Mouse (Mus musculus): ENCODE data around the gene Adarb1. TPM values are rescaled to one million over a fixed set of nuclear protein-coding genes. Genes with fewer than 3 reads are reported as not detected.
A peak's percentile ranks its signal among the peaks of the same experiment; 100 is the strongest.

The Adarb1 gene
- polyA plus RNA-seq, 1 experiment from 2014 or later, result 49.1 TPM

GRCm38 (mm10) chr10:77406486-77406885 lies 11.6 kb downstream of the Adarb1 start:
- no peak overlapping the region for H3K27ac ChIP-seq (ENCODE audit: low read depth)
- H3K4me1 ChIP-seq (ENCODE audit: insufficient read depth), result no peaks in the 10 kb centered on the region
- H3K9me3 ChIP-seq (ENCODE audit: low read depth, low read length), result no peaks in the 10 kb centered on the region
- ATAC-seq (ENCODE audit: insufficient read depth) (no peak), DNase-seq (no peak)
- H3K4me2 ChIP-seq, result no peak overlapping the region
- no peak overlapping the region for H3K9ac ChIP-seq
- no peak for TF ChIP-seq CTCF (IDR thresholded peaks at IDR 0.05; ENCODE audit: low read depth)
- no peaks in the 10 kb centered on the region for H3K27me3 ChIP-seq (ENCODE audit: insufficient read depth, low read length)
- no peak overlapping the region for H3K4me3 ChIP-seq (ENCODE audit: low read depth, low read length)
- WGBS, result 69% methylated on average over 6 of the region's 6 CpGs
- H3K36me3 ChIP-seq (ENCODE audit: insufficient read depth), result peaks cover 4% of the 10 kb centered on the region; the same call in 1 of the 2 replicates

- H3K9ac ChIP-seq, result no peak overlapping the region
- DNase-seq, result no peak
- no peaks in the 10 kb centered on the region for H3K9me3 ChIP-seq (ENCODE audit: low read depth, low read length)
- no peak for TF ChIP-seq CTCF (IDR thresholded peaks at IDR 0.05; ENCODE audit: low read depth)
- 61% methylated on average over 1 of the region's 1 CpGs for WGBS
- H3K4me2 ChIP-seq, result no peak overlapping the region
- no peaks in the 10 kb centered on the region for H3K27me3 ChIP-seq (ENCODE audit: insufficient read depth, low read length)
- no peak for ATAC-seq (ENCODE audit: insufficient read depth)
- 0 out of 2 replicates have a peak, but pooled peaks cover 4% of the 10 kb centered on the region for H3K36me3 ChIP-seq (ENCODE audit: insufficient read depth)
- H3K4me1 ChIP-seq (ENCODE audit: insufficient read depth), result no peaks in the 10 kb centered on the region
- no peak overlapping the region for H3K4me3 ChIP-seq (ENCODE audit: low read depth, low read length)
- no peak overlapping the region for H3K27ac ChIP-seq (ENCODE audit: low read depth)
Measured at GRCm38 (mm10) chr10:77402463-77402862, 15.6 kb downstream of the Adarb1 start.

GRCm38 (mm10) chr10:77401039-77401438 lies 17.0 kb downstream of the Adarb1 start:
- no peak overlapping the region for H3K4me2 ChIP-seq

GRCm38 (mm10) chr10:77399938-77400337 lies 18.1 kb downstream of the Adarb1 start:
- Histone ChIP-seq H3K4me3 (ENCODE audit: low read depth, low read length) (no peak overlapping the region), H3K9me3 (ENCODE audit: low read depth, low read length) (no peaks in the 10 kb centered on the region), H3K9ac (no peak overlapping the region), H3K27ac (ENCODE audit: low read depth) (no peak overlapping the region), H3K4me1 (ENCODE audit: insufficient read depth) (no peaks in the 10 kb centered on the region), H3K27me3 (ENCODE audit: insufficient read depth, low read length) (no peaks in the 10 kb centered on the region), H3K36me3 (ENCODE audit: insufficient read depth) (no peaks in the 10 kb centered on the region), H3K4me2 (no peak overlapping the region)
- 85% methylated on average over 5 of the region's 5 CpGs for WGBS
- no peak for TF ChIP-seq CTCF (IDR thresholded peaks at IDR 0.05; ENCODE audit: low read depth)
- DNase-seq (no peak), ATAC-seq (ENCODE audit: insufficient read depth) (no peak)

More at GRCm38 (mm10) chr10:77401039-77401438, 17.0 kb downstream of the Adarb1 start:
- no peak overlapping the region for H3K27ac ChIP-seq (ENCODE audit: low read depth)
- H3K9me3 ChIP-seq (ENCODE audit: low read depth, low read length), result no peaks in the 10 kb centered on the region
- ATAC-seq (ENCODE audit: insufficient read depth) (no peak), DNase-seq (no peak)
- WGBS, result 94% methylated on average over 6 of the region's 6 CpGs
- no peak for TF ChIP-seq CTCF (IDR thresholded peaks at IDR 0.05; ENCODE audit: low read depth)
- 0 out of 2 replicates have a peak, but pooled peaks cover 4% of the 10 kb centered on the region for H3K36me3 ChIP-seq (ENCODE audit: insufficient read depth)
- H3K27me3 ChIP-seq (ENCODE audit: insufficient read depth, low read length), result no peaks in the 10 kb centered on the region
- no peak overlapping the region for H3K4me3 ChIP-seq (ENCODE audit: low read depth, low read length)
- no peak overlapping the region for H3K9ac ChIP-seq
- H3K4me1 ChIP-seq (ENCODE audit: insufficient read depth), result no peaks in the 10 kb centered on the region

GRCm38 (mm10) chr10:77398082-77398481 lies 20.0 kb downstream of the Adarb1 start:
- no peaks in the 10 kb centered on the region for H3K27me3 ChIP-seq (ENCODE audit: insufficient read depth, low read length)
- no peaks in the 10 kb centered on the region for H3K9me3 ChIP-seq (ENCODE audit: low read depth, low read length)
- TF ChIP-seq CTCF (IDR thresholded peaks at IDR 0.05; ENCODE audit: low read depth), result no peak
- no peak overlapping the region for H3K4me3 ChIP-seq (ENCODE audit: low read depth, low read length)
- no peak overlapping the region for H3K4me2 ChIP-seq
- H3K36me3 ChIP-seq (ENCODE audit: insufficient read depth), result no peaks in the 10 kb centered on the region
- H3K27ac ChIP-seq (ENCODE audit: low read depth), result no peak overlapping the region
- H3K4me1 ChIP-seq (ENCODE audit: insufficient read depth), result no peaks in the 10 kb centered on the region
- WGBS, result 66% methylated on average over 3 of the region's 3 CpGs
- ATAC-seq (ENCODE audit: insufficient read depth) (no peak), DNase-seq (peak; percentile 20)
- H3K9ac ChIP-seq, result no peak overlapping the region

GRCm38 (mm10) chr10:77397056-77397642 lies 20.9 kb downstream of the Adarb1 start:
- Histone ChIP-seq H3K27me3 (ENCODE audit: insufficient read depth, low read length) (no peaks in the 10 kb centered on the region), H3K9ac (no peak overlapping the region)
- TF ChIP-seq CTCF (IDR thresholded peaks at IDR 0.05; ENCODE audit: low read depth), result no peak

GRCm38 (mm10) chr10:77396015-77396414 lies 22.1 kb downstream of the Adarb1 start:
- no peak for TF ChIP-seq CTCF (IDR thresholded peaks at IDR 0.05; ENCODE audit: low read depth)
- H3K9ac ChIP-seq, result no peak overlapping the region
- no peak for ATAC-seq (ENCODE audit: insufficient read depth)
- 100% methylated on average over 1 of the region's 1 CpGs for WGBS
- no peak overlapping the region for H3K27ac ChIP-seq (ENCODE audit: low read depth)
- no peak overlapping the region for H3K4me3 ChIP-seq (ENCODE audit: low read depth, low read length)
- H3K4me1 ChIP-seq (ENCODE audit: insufficient read depth), result no peaks in the 10 kb centered on the region
- H3K9me3 ChIP-seq (ENCODE audit: low read depth, low read length), result no peaks in the 10 kb centered on the region
- no peaks in the 10 kb centered on the region for H3K27me3 ChIP-seq (ENCODE audit: insufficient read depth, low read length)
- DNase-seq, result no peak
- no peaks in the 10 kb centered on the region for H3K36me3 ChIP-seq (ENCODE audit: insufficient read depth)
- H3K4me2 ChIP-seq, result no peak overlapping the region

More at GRCm38 (mm10) chr10:77397056-77397642, 20.9 kb downstream of the Adarb1 start:
- 73% methylated on average over 6 of the region's 6 CpGs for WGBS
- no peaks in the 10 kb centered on the region for H3K4me1 ChIP-seq (ENCODE audit: insufficient read depth)
- H3K9me3 ChIP-seq (ENCODE audit: low read depth, low read length), result no peaks in the 10 kb centered on the region
- no peak overlapping the region for H3K4me2 ChIP-seq
- no peaks in the 10 kb centered on the region for H3K36me3 ChIP-seq (ENCODE audit: insufficient read depth)
- no peak overlapping the region for H3K27ac ChIP-seq (ENCODE audit: low read depth)
- no peak overlapping the region for H3K4me3 ChIP-seq (ENCODE audit: low read depth, low read length)
- ATAC-seq (ENCODE audit: insufficient read depth) (no peak), DNase-seq (no peak)

Data from lung, embryonic 14.5 days (tissue).